Mouse (Mus musculus): ENCODE measurements at regions not wholly inside any gene's neighbourhood (a gene's known extent, or its start where the extent isn't known, plus 50 kb on each side); places are given as distances from the start of the nearest gene placed in this dataset.

- Histone ChIP-seq H3K27me3 (ENCODE audit: control insufficient read depth, insufficient read depth, low read length) (no peaks in the 10 kb centered on the region), H3K27ac (ENCODE audit: control insufficient read depth, insufficient read depth, low read depth, low read length) (no peak overlapping the region), H3K4me3 (ENCODE audit: control insufficient read depth, low read depth, low read length) (no peak overlapping the region), H3K36me3 (ENCODE audit: control insufficient read depth, insufficient read depth, low read length) (no peaks in the 10 kb centered on the region), H3K4me1 (ENCODE audit: control insufficient read depth, insufficient read depth, low read length) (no peaks in the 10 kb centered on the region)
- TF ChIP-seq CTCF (IDR thresholded peaks at IDR 0.05; ENCODE audit: control insufficient read depth, insufficient read depth, insufficient replicate concordance, low read depth, low read length) (no peak), POLR2A (IDR thresholded peaks at IDR 0.05; ENCODE audit: control insufficient read depth, low read depth, low read length) (no peak)
Observed at GRCm38 (mm10) chr9:71360676-71361075, 125.1 kb downstream of the Polr2m start.

- no peak for TF ChIP-seq POLR2A (IDR thresholded peaks at IDR 0.05; ENCODE audit: control insufficient read depth, low read depth, low read length)
- TF ChIP-seq CTCF (IDR thresholded peaks at IDR 0.05; ENCODE audit: control insufficient read depth, insufficient read depth, insufficient replicate concordance, low read depth, low read length), result no peak; the same call in 1 of the 2 replicates
- H3K27me3 ChIP-seq (ENCODE audit: control insufficient read depth, insufficient read depth, low read length), result no peaks in the 10 kb centered on the region
- no peaks in the 10 kb centered on the region for H3K36me3 ChIP-seq (ENCODE audit: control insufficient read depth, insufficient read depth, low read length)
- no peak overlapping the region for H3K4me3 ChIP-seq (ENCODE audit: control insufficient read depth, low read depth, low read length)
- H3K27ac ChIP-seq (ENCODE audit: control insufficient read depth, insufficient read depth, low read depth, low read length), result no peak overlapping the region
- no peaks in the 10 kb centered on the region for H3K4me1 ChIP-seq (ENCODE audit: control insufficient read depth, insufficient read depth, low read length)
Observed at GRCm38 (mm10) chr9:71358961-71359360, 126.8 kb downstream of the Polr2m start.

GRCm38 (mm10) chr9:71355721-71356120, 130.0 kb downstream of the Polr2m start:
- Histone ChIP-seq H3K4me1 (ENCODE audit: control insufficient read depth, insufficient read depth, low read length) (no peaks in the 10 kb centered on the region), H3K27ac (ENCODE audit: control insufficient read depth, insufficient read depth, low read depth, low read length) (no peak overlapping the region), H3K27me3 (ENCODE audit: control insufficient read depth, insufficient read depth, low read length) (no peaks in the 10 kb centered on the region), H3K36me3 (ENCODE audit: control insufficient read depth, insufficient read depth, low read length) (no peaks in the 10 kb centered on the region), H3K4me3 (ENCODE audit: control insufficient read depth, low read depth, low read length) (no peak overlapping the region)
- TF ChIP-seq CTCF (IDR thresholded peaks at IDR 0.05; ENCODE audit: control insufficient read depth, insufficient read depth, insufficient replicate concordance, low read depth, low read length) (no peak), POLR2A (IDR thresholded peaks at IDR 0.05; ENCODE audit: control insufficient read depth, low read depth, low read length) (no peak)
